Mouse (Mus musculus) natural killer cell, adult 2 months (primary cell): ENCODE measurements around the gene Ppp1r14d.

Experiments used
- DNase-seq, 2 experiments: peaks; one replicate each; pipeline ENCODE4 v3.0.0; 2022; ENCODE audit warnings: low spot score in 2 of 2

Ppp1r14d gene

DNA sequence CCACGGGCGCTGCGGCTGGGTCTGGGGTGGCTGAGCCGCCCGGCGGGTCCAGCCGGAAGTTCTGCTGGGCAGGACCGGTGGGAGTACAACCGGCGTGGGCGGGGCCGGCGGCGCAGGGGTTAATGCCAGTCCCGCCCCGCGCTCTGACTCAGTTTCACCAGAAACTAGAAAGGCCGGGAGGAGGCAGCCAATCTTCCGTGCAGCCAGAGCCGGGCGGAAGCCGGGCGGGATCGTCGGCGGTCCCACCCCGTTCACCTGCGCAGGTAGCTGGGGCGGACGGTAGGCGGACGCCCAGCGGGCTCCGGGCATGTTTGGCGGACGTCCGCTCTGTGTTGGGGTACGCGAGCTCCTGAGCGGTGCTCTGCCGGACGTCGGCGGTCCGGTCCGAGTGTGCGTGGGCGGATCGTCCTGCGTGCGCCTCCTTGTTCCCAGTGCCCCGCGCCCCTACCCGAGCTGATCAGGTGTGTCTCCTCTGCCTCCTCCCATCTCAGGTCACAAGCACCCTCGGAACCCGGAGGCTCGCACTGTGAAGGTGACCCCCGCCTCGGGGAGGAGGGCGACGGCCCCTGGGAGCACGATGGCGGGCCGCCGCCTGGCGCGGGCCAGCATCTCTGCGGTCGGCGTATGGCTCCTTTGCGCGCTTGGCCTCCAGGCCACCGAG lies 7.6 kb upstream of the Ppp1r14d start, which contains the start of gene Spint1:
TSS of gene Spint1 (plus strand) at position 153 of the 661 bp plus-strand sequence.
- DNase-seq, result no peak

DNA sequence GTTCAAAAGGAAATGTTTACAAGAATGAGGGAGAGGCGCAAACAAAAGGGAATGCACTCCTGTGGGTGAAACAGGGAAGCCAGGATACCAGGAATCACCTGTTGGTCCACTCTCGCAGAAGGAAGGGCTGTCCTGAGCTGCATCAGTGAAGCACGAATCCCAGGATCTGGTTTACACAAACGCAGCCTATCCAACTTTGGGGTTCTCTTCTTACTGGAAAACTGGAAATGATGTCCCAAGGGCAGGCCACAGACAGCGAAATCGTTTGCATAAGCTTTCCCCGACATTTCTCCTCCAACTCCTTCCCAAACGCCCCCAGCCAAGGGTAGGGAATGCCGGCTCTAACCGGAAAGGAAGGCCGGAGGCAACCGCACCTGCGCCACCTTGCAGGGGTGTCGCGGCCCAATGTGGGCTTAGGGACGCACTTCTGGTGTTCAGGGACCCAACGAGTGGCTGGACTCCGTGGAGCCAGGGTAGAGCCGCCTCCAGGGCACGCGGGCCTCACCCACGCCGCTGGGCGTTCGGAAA lies 7.0 kb upstream of the Ppp1r14d start:
- DNase-seq, result no peak

DNA sequence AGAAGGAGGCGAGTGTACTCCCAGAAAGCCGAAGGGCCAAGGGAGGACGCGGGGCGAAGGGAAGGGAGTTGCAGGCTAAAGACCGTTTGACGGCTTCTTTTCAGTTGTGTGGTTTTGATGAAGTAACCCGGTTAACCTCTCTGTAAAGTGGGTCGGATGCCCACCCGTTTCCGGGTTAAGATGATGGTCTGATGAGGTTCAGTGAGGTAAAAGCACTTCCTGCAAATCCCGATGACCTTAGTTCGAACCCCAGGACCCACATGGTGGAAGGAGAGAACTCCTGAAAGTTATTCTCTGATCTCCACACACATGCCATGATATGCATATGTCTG lies 20.6 kb downstream of the Ppp1r14d start:
- no peak for DNase-seq

- DNase-seq, result peak; percentile 89 to 91
Observed at GRCm38 (mm10) chr2:119208344-119209175, 21.1 kb downstream of the Ppp1r14d start, which contains the start of the genes Zfyve19 and Dnajc17. Gene Zfyve19, plus strand, starts transcription at chr2:119208617. Gene Dnajc17, minus strand, starts transcription at chr2:119208795.

GRCm38 (mm10) chr2:119207961-119208343 lies 21.8 kb downstream of the Ppp1r14d start:
- DNase-seq, result no peak

DNA sequence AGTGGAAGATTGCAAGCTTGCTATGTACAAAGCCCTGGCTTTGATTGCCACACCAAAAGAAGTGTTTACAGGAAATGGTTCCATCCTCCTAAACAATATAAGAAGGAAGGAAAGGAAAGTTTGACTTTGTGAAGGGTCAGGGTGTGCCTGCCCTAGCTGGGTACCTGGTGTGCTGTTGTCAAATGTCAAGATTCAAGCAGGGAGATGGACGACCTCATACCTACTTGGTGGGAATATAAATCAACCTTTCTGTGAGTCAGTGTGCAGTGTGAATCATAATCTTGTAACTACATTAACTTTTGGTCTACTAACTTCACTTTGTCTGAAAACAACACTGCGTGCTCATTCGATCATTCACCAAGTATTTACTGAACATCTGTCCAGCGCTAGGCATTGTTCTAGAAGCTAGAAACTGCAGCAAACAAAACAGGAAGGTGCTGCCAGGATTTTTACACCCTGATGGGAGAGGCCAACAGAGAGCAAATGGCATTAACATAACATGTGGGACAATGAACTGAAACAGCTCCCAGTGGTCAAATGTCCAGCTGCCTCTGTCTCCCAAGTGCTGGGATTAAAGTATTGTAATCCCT lies 25.7 kb downstream of the Ppp1r14d start:
- no peak for DNase-seq

DNA sequence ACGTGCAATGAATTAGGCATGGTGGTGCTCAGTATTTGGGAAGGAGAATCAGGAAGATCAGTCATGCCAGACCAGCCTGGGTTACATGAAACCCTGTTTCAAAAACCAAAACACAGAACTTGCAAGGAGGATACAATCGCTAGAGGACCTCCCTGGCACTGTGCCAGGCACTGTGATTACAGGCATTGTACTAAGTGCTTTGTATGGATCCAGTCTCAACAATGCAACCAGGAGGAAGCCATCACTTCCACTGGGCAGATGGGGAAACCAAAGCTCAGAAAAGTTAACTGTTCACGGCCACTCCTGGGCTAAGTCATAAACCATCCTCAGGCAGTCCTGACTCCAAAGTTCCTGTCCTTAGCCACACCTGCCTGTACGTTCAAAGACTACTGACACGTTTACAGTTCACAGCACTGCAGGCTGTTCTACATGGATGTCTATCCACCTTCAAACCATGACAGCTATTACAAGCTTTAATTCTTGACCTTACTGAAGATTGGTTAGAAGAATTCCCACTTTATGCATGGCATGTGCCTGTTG lies 26.7 kb downstream of the Ppp1r14d start:
- no peak for DNase-seq

GRCm38 (mm10) chr2:119198934-119199333 lies 30.8 kb downstream of the Ppp1r14d start:
- no peak for DNase-seq

DNA sequence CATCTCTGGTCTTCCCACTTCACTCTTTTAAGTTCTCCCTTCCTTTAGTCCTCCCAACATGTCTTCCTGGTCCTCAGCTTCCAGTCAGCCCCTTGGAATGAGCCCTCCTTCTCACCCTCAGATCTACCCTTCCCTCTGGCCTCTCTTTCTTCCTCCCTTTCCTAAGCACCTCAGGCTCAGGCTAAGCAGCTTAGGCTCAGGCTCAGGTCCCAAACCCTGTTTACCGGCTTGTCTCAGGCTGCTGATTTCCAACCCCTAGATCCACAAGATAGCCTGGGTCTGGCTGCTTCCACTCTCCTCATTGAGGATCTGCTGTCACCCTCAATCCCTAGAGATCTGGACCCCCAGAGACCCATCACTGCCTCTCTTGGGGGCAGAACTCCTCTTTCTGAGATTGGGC lies 31.7 kb downstream of the Ppp1r14d start:
- DNase-seq, result no peak

GRCm38 (mm10) chr2:119197493-119197892 lies 32.2 kb downstream of the Ppp1r14d start:
- no peak for DNase-seq

- DNase-seq, result no peak
Observed at GRCm38 (mm10) chr2:119196316-119197108, 33.2 kb downstream of the Ppp1r14d start.

DNA sequence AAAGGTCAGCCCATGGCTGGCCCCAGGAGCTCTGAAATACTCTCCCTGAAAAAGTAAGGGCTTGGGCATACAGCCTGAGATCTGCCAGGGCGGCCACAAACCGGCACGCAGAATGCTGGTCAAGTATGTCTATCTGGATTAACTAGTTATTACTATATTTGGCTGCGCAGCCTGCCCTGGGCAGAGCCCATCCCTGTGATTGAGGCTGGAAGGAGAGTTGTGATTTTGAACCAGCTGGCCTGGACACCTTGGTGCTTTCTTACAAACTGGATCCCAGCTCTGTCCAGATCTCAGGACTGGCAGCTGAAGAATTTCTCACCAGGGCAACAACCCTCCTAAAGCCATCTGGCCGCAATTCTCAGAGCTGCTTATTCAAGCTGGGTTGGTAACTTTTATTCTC lies 35.6 kb downstream of the Ppp1r14d start:
- no peak for DNase-seq

- DNase-seq, result no peak
Observed at GRCm38 (mm10) chr2:119190969-119191368, 38.7 kb downstream of the Ppp1r14d start.

GRCm38 (mm10) chr2:119189029-119189710 lies 40.5 kb downstream of the Ppp1r14d start:
- DNase-seq, result peak; percentile 66 to 85

DNA sequence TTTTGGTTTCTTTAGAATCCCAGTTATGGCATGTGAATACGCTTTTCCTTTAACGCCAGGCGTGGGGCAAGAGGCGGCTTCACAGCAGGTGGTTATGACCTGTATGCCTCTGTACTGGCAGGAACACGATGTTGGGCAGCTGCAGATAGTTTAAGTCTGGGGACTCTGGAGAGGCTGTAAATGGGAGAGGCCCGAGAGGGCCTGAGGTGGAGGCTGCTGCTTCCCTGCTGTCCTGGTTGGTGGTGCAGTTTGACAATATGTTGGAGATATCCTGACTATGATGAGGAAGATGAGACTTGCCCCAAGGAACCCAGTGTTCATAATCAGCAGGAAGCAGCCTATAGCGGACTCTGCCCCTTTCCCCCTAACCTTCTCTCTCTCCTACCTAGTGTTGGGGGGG lies 46.8 kb downstream of the Ppp1r14d start:
- DNase-seq, result no peak

DNA sequence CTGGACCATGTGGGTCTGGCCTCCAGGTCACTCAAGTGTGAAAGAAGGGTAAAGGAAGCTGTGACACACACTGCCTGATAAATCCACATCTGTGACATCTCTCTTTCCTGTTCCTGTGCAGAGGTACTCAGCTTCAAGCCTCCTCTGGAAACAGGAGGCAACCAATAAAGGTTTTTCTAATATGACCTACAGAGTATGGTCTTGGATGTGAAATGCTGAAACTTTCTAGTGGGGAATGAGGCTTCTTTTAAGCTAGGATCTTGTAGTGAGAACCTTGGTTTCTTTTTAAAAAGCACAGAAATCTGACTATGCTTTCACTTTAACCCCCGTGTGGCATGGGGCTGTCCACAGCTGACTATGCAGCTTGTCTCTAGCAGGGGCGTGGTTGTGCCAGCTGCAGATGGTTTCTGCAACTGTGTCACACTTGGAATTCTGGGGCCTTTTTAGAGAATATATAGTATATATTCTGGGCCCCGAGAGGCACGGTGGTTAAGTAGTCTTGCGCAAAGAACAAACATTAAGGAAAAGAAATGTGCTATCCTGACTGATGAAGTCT lies 52.2 kb downstream of the Ppp1r14d start:
- no peak for DNase-seq

DNA sequence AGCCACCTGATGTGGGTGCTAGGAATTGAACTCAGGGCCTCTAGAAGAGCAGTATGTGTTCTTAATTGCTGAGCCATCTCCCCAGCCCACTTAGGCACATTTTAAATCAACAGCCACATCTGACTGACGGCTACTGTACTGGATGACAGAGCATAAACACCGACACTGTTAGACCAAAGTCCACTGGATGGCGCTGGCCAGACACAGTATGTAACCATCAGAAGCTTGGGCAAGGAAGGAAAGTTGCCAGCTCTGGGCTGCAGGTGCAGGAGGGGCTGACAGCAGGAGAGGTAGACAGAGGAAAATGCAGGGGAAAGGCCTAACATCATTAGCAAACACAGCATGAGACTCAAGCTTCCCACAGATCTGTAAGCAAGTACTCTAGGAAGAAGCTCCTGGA lies 52.9 kb downstream of the Ppp1r14d start:
- no peak for DNase-seq

DNA sequence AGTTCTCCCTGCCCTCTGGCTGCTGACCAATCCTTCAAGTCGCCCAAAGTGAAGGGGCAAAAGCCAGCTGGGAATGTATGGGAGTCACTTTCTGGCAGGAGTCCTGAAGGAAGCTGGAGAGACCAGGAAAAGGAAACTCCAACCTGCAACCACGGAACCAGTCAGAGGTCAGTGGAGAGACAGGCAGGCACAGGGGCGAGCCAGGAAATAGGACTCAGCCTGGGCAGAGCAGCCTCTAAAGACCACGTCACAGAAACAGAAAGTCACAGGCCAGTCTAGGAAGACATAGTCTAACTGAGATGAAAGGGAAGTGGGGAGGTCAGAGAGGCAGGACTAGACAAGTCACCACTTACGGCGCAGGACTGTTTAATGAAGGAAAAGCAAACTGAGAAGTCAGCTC lies 54.1 kb downstream of the Ppp1r14d start:
- no peak for DNase-seq

DNA sequence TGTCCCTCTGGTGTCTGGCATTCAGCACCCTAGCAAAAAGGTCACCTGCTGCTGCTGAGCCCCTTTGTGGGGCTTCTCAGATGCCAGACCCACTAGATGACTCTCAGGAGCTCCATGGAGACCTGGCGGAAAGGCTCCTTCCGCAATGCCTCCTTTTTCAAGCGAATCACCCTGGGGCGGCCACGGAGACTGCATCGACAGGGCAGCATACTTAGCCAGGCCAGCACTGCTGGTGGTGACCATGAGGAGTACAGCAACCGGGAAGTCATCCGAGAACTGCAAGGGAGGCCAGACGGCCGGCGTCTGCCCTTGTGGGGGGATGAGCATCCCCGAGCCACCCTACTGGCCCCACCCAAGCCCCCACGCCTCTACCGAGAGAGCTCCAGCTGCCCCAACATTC lies 54.8 kb downstream of the Ppp1r14d start:
- no peak for DNase-seq

GRCm38 (mm10) chr2:119173991-119174651 lies 55.6 kb downstream of the Ppp1r14d start, which contains the start of gene Gm14137:
Gene Gm14137, plus strand, starts transcription at chr2:119174509.
- DNase-seq, result peak in 1 of 2 experiments; percentile 48
